Mouse (Mus musculus) cortical plate, adult 2 months (tissue): ENCODE measurements at regions not wholly inside any gene's neighbourhood (a gene's known extent, or its start where the extent isn't known, plus 50 kb on each side); places are given as distances from the start of the nearest gene placed in this dataset.

ENCODE experiments used
- CTCF ChIP-seq: fragments of 200-500 bp; IDR thresholded peaks from 2 replicates; pipeline ENCODE4 v1.5.1; 2011; ENCODE audit warnings: mild to moderate bottlenecking, control low read depth, low read length; ENCODE audit not compliant: insufficient read depth; ENCODE audit errors: extremely low read depth
- POLR2A ChIP-seq: fragments of 200-500 bp; IDR thresholded peaks from 2 replicates; pipeline ENCODE4 v1.6.1; 2011; ENCODE audit warnings: mild to moderate bottlenecking, low read length, control low read depth; ENCODE audit not compliant: insufficient read depth; ENCODE audit errors: extremely low read depth

DNA sequence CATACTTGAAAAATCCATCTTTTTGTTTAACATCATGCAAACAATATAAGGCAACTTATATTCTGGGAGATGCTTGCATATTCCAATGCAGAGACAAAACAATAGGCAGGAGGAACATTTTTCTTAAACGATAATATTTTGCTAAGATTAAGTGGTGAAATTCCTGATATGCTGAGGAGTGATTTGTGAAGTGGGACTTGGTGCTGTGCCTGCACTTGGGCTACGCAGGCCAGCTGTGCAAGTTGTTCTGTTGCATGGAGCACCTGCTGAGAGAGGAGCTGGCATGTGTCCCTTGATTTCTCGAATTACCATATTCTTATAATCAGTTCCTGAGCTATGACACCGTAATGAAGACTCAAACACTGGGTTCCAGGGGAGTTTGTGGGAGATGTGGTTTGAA lies 316.1 kb upstream of the Itga1 start:
- TF ChIP-seq CTCF: no peak
- no peak for TF ChIP-seq POLR2A
